Mouse (Mus musculus) lung, embryonic 15.5 days (tissue): ENCODE data around the gene Spire2. TPM values are rescaled to one million over a fixed set of nuclear protein-coding genes. Genes with fewer than 3 reads are reported as not detected.
A peak's percentile ranks its signal among the peaks of the same experiment; 100 is the strongest.
"Not testable (repeated sequence)": the region's sequence is repeated elsewhere in the genome, so short reads cannot be mapped to it uniquely, and the experiment has no call there.

Experiments used
- ATAC-seq: fragments of 200-750 bp; cut with Nextera tagmentation; 2 replicates; pipeline ENCODE4 v1.8.0; 2017; ENCODE audit warnings: moderate number of reproducible peaks, borderline replicate concordance; ENCODE audit not compliant: low FRiP score, low TSS enrichment; ENCODE audit errors: extremely low read depth
- H3K27ac ChIP-seq: fragments of 300-500 bp; sonication (generic); 2 replicates; pipeline ENCODE4 v1.5.1; 2015; ENCODE audit warnings: moderate library complexity, mild to moderate bottlenecking, inconsistent platforms
- H3K27me3 ChIP-seq: fragments of 300-500 bp; sonication (generic); 2 replicates; pipeline ENCODE4 v1.6.1; 2015; ENCODE audit warnings: inconsistent platforms
- H3K36me3 ChIP-seq: fragments of 300-500 bp; sonication (generic); 2 replicates; pipeline ENCODE4 v1.6.1; 2015; ENCODE audit warnings: inconsistent platforms
- H3K4me1 ChIP-seq: fragments of 300-500 bp; sonication (generic); 2 replicates; pipeline ENCODE4 v1.6.1; 2015; ENCODE audit warnings: inconsistent platforms
- H3K4me2 ChIP-seq: fragments of 300-500 bp; sonication (generic); 2 replicates; pipeline ENCODE4 v1.6.1; 2015; ENCODE audit warnings: inconsistent platforms, mild to moderate bottlenecking, moderate library complexity
- H3K4me3 ChIP-seq: fragments of 300-500 bp; sonication (generic); 2 replicates; pipeline ENCODE4 v1.5.1; 2015; ENCODE audit warnings: mild to moderate bottlenecking, inconsistent platforms
- H3K9ac ChIP-seq: fragments of 300-500 bp; sonication (generic); 2 replicates; pipeline ENCODE4 v1.6.1; 2015; ENCODE audit warnings: inconsistent platforms
- H3K9me3 ChIP-seq: fragments of 300-500 bp; sonication (generic); 2 replicates; pipeline ENCODE4 v1.6.1; 2016; ENCODE audit warnings: inconsistent platforms
- WGBS: fragments of 180-500 bp; shearing (Covaris S2); methylation state at CpG from one replicate; pipeline ENCODE4 v1.1.7; 2015; 5-methylcytosine and 5-hydroxymethylcytosine counted together
- polyA plus RNA-seq: library from polyadenylated mRNA; unstranded; fragments of >200 nt; fragmentation: Nextera tagmentation; extraction: Ambion mirVana; gene quantifications from 2 replicates; pipeline ENCODE4 v1.2.1, GENCODE M21; 2015

Spire2 gene
- polyA plus RNA-seq, 1 experiment from 2014 or later = 1.4 TPM

- H3K4me3 ChIP-seq = peak overlapping the region; percentile 23
- H3K9me3 ChIP-seq = no peaks in the 10 kb centered on the region
- peaks cover 71% of the 10 kb centered on the region for H3K27me3 ChIP-seq
- H3K27ac ChIP-seq = no peak overlapping the region
- no peaks in the 10 kb centered on the region for H3K36me3 ChIP-seq
- H3K9ac ChIP-seq = no peak overlapping the region
- peaks cover 9% of the 10 kb centered on the region; the same call in 1 of the 2 replicates for H3K4me1 ChIP-seq
- H3K4me2 ChIP-seq = peak overlapping the region; percentile 48
- ATAC-seq = no peak
- WGBS = 12% methylated on average over 16 of the region's 16 CpGs
These were observed 79.3 kb downstream of the Spire2 start for GRCm38 (mm10) chr8:123411781-123412327.

- Histone ChIP-seq H3K4me1 (peaks cover 9% of the 10 kb centered on the region; the same call in 1 of the 2 replicates), H3K27me3 (peaks cover 68% of the 10 kb centered on the region), H3K36me3 (no peaks in the 10 kb centered on the region), H3K4me2 (no peak overlapping the region), H3K9me3 (no peaks in the 10 kb centered on the region), H3K27ac (no peak overlapping the region), H3K9ac (no peak overlapping the region), H3K4me3 (no peak overlapping the region)
- ATAC-seq = no peak
- WGBS = 3% methylated on average over 12 of the region's 12 CpGs
These were observed 80.2 kb downstream of the Spire2 start for GRCm38 (mm10) chr8:123412560-123413170.

- no peak overlapping the region for H3K4me2 ChIP-seq
- WGBS = 10% methylated on average over 9 of the region's 9 CpGs
These were observed 81.7 kb downstream of the Spire2 start for GRCm38 (mm10) chr8:123414255-123414654.

GRCm38 (mm10) chr8:123414997-123415696, 82.6 kb downstream of the Spire2 start:
- WGBS = 72% methylated on average over 5 of the region's 5 CpGs
- peaks cover 45% of the 10 kb centered on the region for H3K27me3 ChIP-seq
- H3K36me3 ChIP-seq, H3K9ac ChIP-seq, ATAC-seq, H3K4me3 ChIP-seq, H3K27ac ChIP-seq, H3K9me3 ChIP-seq, H3K4me1 ChIP-seq, H3K4me2 ChIP-seq: not testable (repeated sequence)

More at GRCm38 (mm10) chr8:123414255-123414654, 81.7 kb downstream of the Spire2 start:
- Histone ChIP-seq H3K9me3 (no peaks in the 10 kb centered on the region), H3K36me3 (no peaks in the 10 kb centered on the region), H3K4me3 (no peak overlapping the region), H3K9ac (no peak overlapping the region), H3K27ac (no peak overlapping the region), H3K4me1 (peaks cover 9% of the 10 kb centered on the region; the same call in 1 of the 2 replicates), H3K27me3 (peaks cover 54% of the 10 kb centered on the region)
- no peak for ATAC-seq

- Histone ChIP-seq H3K9ac (no peak overlapping the region), H3K36me3 (no peaks in the 10 kb centered on the region), H3K4me3 (no peak overlapping the region), H3K4me1 (peaks cover 5% of the 10 kb centered on the region; the same call in 1 of the 2 replicates), H3K27ac (no peak overlapping the region), H3K4me2 (no peak overlapping the region), H3K9me3 (no peaks in the 10 kb centered on the region), H3K27me3 (peaks cover 34% of the 10 kb centered on the region)
- 76% methylated on average over 8 of the region's 8 CpGs for WGBS
- no peak for ATAC-seq
These were observed 83.7 kb downstream of the Spire2 start for GRCm38 (mm10) chr8:123415967-123416943.

GRCm38 (mm10) chr8:123416944-123417555, 84.5 kb downstream of the Spire2 start:
- Histone ChIP-seq H3K9ac (no peak overlapping the region), H3K27me3 (peaks cover 26% of the 10 kb centered on the region), H3K4me1 (no peaks in the 10 kb centered on the region), H3K9me3 (no peaks in the 10 kb centered on the region), H3K4me3 (no peak overlapping the region), H3K27ac (no peak overlapping the region), H3K4me2 (no peak overlapping the region), H3K36me3 (no peaks in the 10 kb centered on the region)
- 70% methylated on average over 8 of the region's 8 CpGs for WGBS
- no peak for ATAC-seq

Other genes with a start within 250 kb of the Spire2 start
- gene Rpl13, start 230.4 kb upstream of the Spire2 start, polyA plus RNA-seq = 1,444 and 1,500 TPM in 2 replicates
- gene Cpne7, start 215.3 kb upstream of the Spire2 start, polyA plus RNA-seq = 0.34 and 0.50 TPM in 2 replicates
- 16.8 and 16.9 TPM in 2 replicates for gene Sult5a1, start 174.4 kb upstream of the Spire2 start, polyA plus RNA-seq
- gene Dpep1, start 146.5 kb upstream of the Spire2 start, polyA plus RNA-seq = 4.5 and 6.1 TPM in 2 replicates
- gene Chmp1a, start 120.0 kb upstream of the Spire2 start, polyA plus RNA-seq = 135 and 141 TPM in 2 replicates
- 4.9 and 5.5 TPM in 2 replicates for gene Spata33, start 119.9 kb upstream of the Spire2 start, polyA plus RNA-seq
- 30.0 and 32.1 TPM in 2 replicates for gene Cdk10, start 107.9 kb upstream of the Spire2 start, polyA plus RNA-seq
- 4.6 and 4.8 TPM in 2 replicates for gene Spata2l, start 96.5 kb upstream of the Spire2 start, polyA plus RNA-seq
- gene Zfp276, start 78.5 kb upstream of the Spire2 start, polyA plus RNA-seq = 19.4 and 21.6 TPM in 2 replicates
- 21.9 and 24.6 TPM in 2 replicates for gene Vps9d1, start 78.4 kb upstream of the Spire2 start, polyA plus RNA-seq
- 29.0 and 30.0 TPM in 2 replicates for gene Fanca, start 14.1 kb upstream of the Spire2 start, polyA plus RNA-seq
- gene Tcf25, start 41.0 kb downstream of the Spire2 start, polyA plus RNA-seq = 143 and 162 TPM in 2 replicates
- gene Mc1r, start 74.4 kb downstream of the Spire2 start, polyA plus RNA-seq = not detected in 2 replicates
- 4.6 and 11.4 TPM in 2 replicates for gene Tubb3, start 78.7 kb downstream of the Spire2 start, polyA plus RNA-seq
- gene Def8, start 90.8 kb downstream of the Spire2 start, polyA plus RNA-seq = 29.7 and 31.1 TPM in 2 replicates
- 48.2 and 50.5 TPM in 2 replicates for gene Afg3l1, start 145.2 kb downstream of the Spire2 start, polyA plus RNA-seq
- gene Dbndd1, start 182.8 kb downstream of the Spire2 start, polyA plus RNA-seq = 1.9 and 2.4 TPM in 2 replicates
- gene Gas8, start 186.1 kb downstream of the Spire2 start, polyA plus RNA-seq = 27.6 and 29.8 TPM in 2 replicates